Mouse (Mus musculus) C2C12 (cell line): ENCODE results near the gene Rbm20.

Source experiments
- CEBPB ChIP-seq: IDR thresholded peaks from one replicate; pipeline ENCODE4 v1.6.1; 2011; ENCODE audit warnings: low read depth, mild to moderate bottlenecking, control low read depth, moderate library complexity
- CTCF ChIP-seq: IDR thresholded peaks from one replicate; pipeline ENCODE4 v1.5.1; 2011; ENCODE audit not compliant: control insufficient read depth, insufficient read depth, insufficient read length
- FOSL1 ChIP-seq: IDR thresholded peaks from one replicate; pipeline ENCODE4 v1.8.0; 2011; ENCODE audit warnings: mild to moderate bottlenecking, low read length; ENCODE audit not compliant: poor library complexity, insufficient read depth, severe bottlenecking
- MAX ChIP-seq: IDR thresholded peaks from one replicate; pipeline ENCODE4 v1.6.1; 2011; ENCODE audit warnings: mild to moderate bottlenecking, control low read depth
- MYOD1 ChIP-seq: IDR thresholded peaks from one replicate; pipeline ENCODE4 v1.6.1; 2011; ENCODE audit warnings: low read depth; ENCODE audit not compliant: control insufficient read depth, insufficient read length
- MYOG ChIP-seq: IDR thresholded peaks from one replicate; pipeline ENCODE4 v1.6.1; 2011; ENCODE audit not compliant: control insufficient read depth, insufficient read length; ENCODE audit errors: extremely low read depth
- USF1 ChIP-seq: IDR thresholded peaks from one replicate; pipeline ENCODE4 v1.6.1; 2011; ENCODE audit warnings: low read depth, mild to moderate bottlenecking, control low read depth, moderate library complexity

- TF ChIP-seq CTCF, result no peak
- no peak for TF ChIP-seq MYOD1
- TF ChIP-seq USF1, result no peak
- TF ChIP-seq MAX, result peak; percentile 27
- TF ChIP-seq FOSL1, result peak; percentile 87
- TF ChIP-seq MYOG, result no peak
- no peak for TF ChIP-seq CEBPB
These were observed 123.4 kb downstream of the Rbm20 start for GRCm38 (mm10) chr19:53800365-53800999.
